Mouse (Mus musculus): Measurements from ENCODE around the gene Gm6502. TPM values are rescaled to one million over a fixed set of nuclear protein-coding genes. Genes with fewer than 3 reads are reported as not detected.

Gm6502 gene
- polyA plus RNA-seq (2021; fragmentation: Nextera tagmentation), result not detected in 2 replicates
- long read RNA-seq, experiment 1, result 0 reads
- long read RNA-seq, experiment 2, result 0 reads

GRCm38 (mm10) chr5:94314135-94314534 is at the start of gene Gm6502:
Gm6502 (plus strand) TSS chr5:94314435.

GRCm38 (mm10) chr5:94306696-94307095 is 7.5 kb upstream of the Gm6502 start, which contains the start of gene A430089I19Rik:
A430089I19Rik (minus strand) TSS chr5:94306796.

GRCm38 (mm10) chr5:94339449-94339848 is 25.2 kb downstream of the Gm6502 start, which contains the start of gene AA792892:
AA792892 (plus strand) TSS chr5:94339749.

Other genes with a start within 250 kb of the Gm6502 start
- gene BC061212, start 243.9 kb upstream of the Gm6502 start, polyA plus RNA-seq (2021; fragmentation: Nextera tagmentation), result not detected in 2 replicates
- not detected in 2 replicates for gene Gm6351, start 238.1 kb upstream of the Gm6502 start, polyA plus RNA-seq (2021; fragmentation: Nextera tagmentation)
- gene Gm3106, start 96.4 kb upstream of the Gm6502 start, polyA plus RNA-seq (2021; fragmentation: Nextera tagmentation), result not detected in 2 replicates
- not detected in 2 replicates for gene A430089I19Rik, start 7.6 kb upstream of the Gm6502 start, polyA plus RNA-seq (2021; fragmentation: Nextera tagmentation)
- gene AA792892, start 25.3 kb downstream of the Gm6502 start, polyA plus RNA-seq (2021; fragmentation: Nextera tagmentation), result not detected in 2 replicates
- not detected in 2 replicates for gene Gm7682, start 131.3 kb downstream of the Gm6502 start, polyA plus RNA-seq (2021; fragmentation: Nextera tagmentation)
- gene Gm3139, start 211.9 kb downstream of the Gm6502 start, polyA plus RNA-seq (2021; fragmentation: Nextera tagmentation), result not detected in 2 replicates